Mouse (Mus musculus): ENCODE measurements around the gene Ip6k1. TPM values are rescaled to one million over a fixed set of nuclear protein-coding genes. Genes with fewer than 3 reads are reported as not detected.
A peak's percentile ranks its signal among the peaks of the same experiment; 100 is the strongest.

Ip6k1 gene
- polyA plus RNA-seq, 1 experiment = 14.7 TPM

GRCm38 (mm10) chr9:108035331-108036156 is 33.2 kb downstream of the Ip6k1 start:
- Histone ChIP-seq H3K4me1 (ENCODE audit: control insufficient read depth, insufficient read depth, insufficient read length, low read length) (peaks cover 5% of the 10 kb centered on the region; the same call in 1 of the 2 replicates), H3K4me3 (ENCODE audit: insufficient read depth, low read depth, low read length) (no peak overlapping the region), H3K27ac (replicated peaks; ENCODE audit: low read depth, low read length) (no peak overlapping the region)

- no peak overlapping the region for H3K27ac ChIP-seq (replicated peaks; ENCODE audit: low read depth, low read length)
- no peaks in the 10 kb centered on the region; the same call in 1 of the 2 replicates for H3K4me1 ChIP-seq (ENCODE audit: control insufficient read depth, insufficient read depth, insufficient read length, low read length)
- no peak overlapping the region for H3K4me3 ChIP-seq (ENCODE audit: insufficient read depth, low read depth, low read length)
Measured at GRCm38 (mm10) chr9:108044751-108045492, 42.6 kb downstream of the Ip6k1 start.

DNA sequence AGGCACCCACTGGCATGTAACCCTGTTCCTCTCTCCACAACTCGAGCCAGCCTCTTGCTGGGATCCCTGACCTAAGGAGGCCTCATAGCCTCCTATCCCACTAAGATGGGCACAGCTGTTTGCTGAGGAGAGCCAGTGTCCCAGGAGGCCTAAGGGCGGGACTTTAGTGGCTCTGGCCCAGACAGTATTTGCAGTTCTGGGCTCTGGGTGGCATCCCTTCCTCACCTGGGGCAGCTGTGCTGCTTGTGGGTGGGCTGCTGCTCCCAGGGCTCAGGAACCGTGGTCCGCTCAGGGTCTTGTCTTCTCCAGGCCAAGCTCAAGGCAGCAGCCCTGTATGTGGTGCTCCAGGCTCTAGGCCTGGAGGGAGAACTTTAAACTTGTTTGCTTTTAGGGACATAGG is 44.3 kb downstream of the Ip6k1 start:
- Histone ChIP-seq H3K4me1 (ENCODE audit: control insufficient read depth, insufficient read depth, insufficient read length, low read length) (no peaks in the 10 kb centered on the region; the same call in 1 of the 2 replicates), H3K27ac (replicated peaks; ENCODE audit: low read depth, low read length) (no peak overlapping the region), H3K4me3 (ENCODE audit: insufficient read depth, low read depth, low read length) (no peak overlapping the region)

GRCm38 (mm10) chr9:108047601-108048565 is 45.6 kb downstream of the Ip6k1 start:
- Histone ChIP-seq H3K27ac (replicated peaks; ENCODE audit: low read depth, low read length) (no peak overlapping the region), H3K4me1 (ENCODE audit: control insufficient read depth, insufficient read depth, insufficient read length, low read length) (no peaks in the 10 kb centered on the region; the same call in 1 of the 2 replicates), H3K4me3 (ENCODE audit: insufficient read depth, low read depth, low read length) (peak overlapping the region; percentile 52; the same call in 1 of the 2 replicates)

DNA sequence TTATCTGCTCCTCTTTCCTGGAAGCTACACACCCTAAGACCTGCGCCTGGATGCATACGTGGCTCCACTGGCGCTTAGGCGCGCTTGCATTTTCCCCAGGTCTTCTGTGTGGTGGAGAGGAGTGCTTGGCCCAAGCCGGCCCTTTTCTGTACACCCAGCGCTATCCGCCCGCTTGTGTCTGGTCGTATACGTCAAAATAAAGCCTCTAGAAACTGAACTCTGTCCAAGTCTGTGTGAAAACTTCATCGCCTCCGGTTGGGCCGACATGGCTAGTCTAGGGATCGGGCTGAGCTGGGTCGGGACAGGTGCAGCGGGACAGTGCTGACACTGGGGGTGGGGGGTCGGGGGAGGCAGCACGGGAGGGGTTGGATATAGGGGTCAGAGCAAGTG is 46.3 kb downstream of the Ip6k1 start:
- no peak overlapping the region for H3K27ac ChIP-seq (replicated peaks; ENCODE audit: low read depth, low read length)
- H3K4me3 ChIP-seq (ENCODE audit: insufficient read depth, low read depth, low read length) = peak overlapping the region; percentile 52
- H3K4me1 ChIP-seq (ENCODE audit: control insufficient read depth, insufficient read depth, insufficient read length, low read length) = peaks cover 3% of the 10 kb centered on the region; the same call in 1 of the 2 replicates

DNA sequence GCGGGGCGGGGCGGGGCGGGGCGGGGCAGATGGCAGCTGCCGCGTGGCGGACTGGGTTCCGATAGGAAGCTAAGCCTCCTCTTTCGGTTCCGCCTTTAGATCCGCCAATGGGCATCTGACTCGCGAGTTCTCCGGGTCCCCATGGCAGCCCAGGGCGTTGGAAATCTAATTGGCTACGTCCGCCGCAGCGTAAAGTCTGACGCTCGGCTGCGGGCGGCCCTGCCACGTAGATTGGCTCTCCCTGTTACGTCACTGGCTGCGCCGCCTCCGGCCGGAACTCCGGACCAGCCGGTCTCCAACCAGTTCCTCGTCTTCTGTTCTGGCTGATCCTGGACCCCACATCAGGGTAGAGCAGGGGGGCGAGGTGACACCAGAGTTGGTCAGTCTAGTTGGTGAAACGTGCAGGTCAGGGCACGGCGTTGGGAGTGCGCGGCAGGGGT is 46.7 kb downstream of the Ip6k1 start, which contains the start of gene Gmppb:
Gmppb (plus strand) TSS at position 227 of the 440 bp plus-strand sequence.
- peaks cover 3% of the 10 kb centered on the region; the same call in 1 of the 2 replicates for H3K4me1 ChIP-seq (ENCODE audit: control insufficient read depth, insufficient read depth, insufficient read length, low read length)
- H3K27ac ChIP-seq (replicated peaks; ENCODE audit: low read depth, low read length) = peak within 1 kb of the TSS; percentile 76
- H3K4me3 ChIP-seq (ENCODE audit: insufficient read depth, low read depth, low read length) = peak within 1 kb of the TSS; percentile 90

DNA sequence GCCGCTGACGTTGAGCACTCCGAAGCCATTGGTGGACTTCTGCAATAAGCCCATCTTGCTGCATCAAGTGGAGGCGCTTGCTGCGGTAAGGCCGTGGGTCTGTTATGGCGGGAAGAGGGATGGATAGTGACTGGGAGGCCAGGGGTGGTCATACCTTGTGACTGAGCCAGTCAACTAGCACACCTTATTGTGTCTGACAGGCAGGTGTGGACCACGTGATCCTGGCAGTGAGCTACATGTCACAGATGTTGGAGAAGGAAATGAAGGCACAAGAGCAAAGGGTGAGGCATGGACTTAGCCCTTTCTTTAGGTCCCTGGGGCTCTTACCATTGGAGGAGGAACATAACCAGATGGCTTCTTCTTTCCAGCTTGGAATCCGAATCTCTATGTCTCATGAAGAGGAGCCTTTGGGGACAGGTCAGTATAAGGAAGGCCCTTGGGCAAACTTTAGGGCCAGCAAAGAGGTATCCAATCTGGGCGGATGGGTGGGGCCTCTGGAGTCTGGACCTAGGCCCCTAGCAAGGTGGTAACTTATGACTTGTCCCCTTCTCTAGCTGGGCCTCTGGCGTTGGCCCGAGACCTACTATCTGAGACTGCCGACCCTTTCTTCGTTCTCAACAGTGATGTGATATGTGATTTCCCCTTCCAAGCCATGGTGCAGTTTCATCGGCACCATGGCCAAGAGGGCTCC is 47.4 kb downstream of the Ip6k1 start:
- peak overlapping the region; percentile 76 for H3K27ac ChIP-seq (replicated peaks; ENCODE audit: low read depth, low read length)
- peaks cover 3% of the 10 kb centered on the region; the same call in 1 of the 2 replicates for H3K4me1 ChIP-seq (ENCODE audit: control insufficient read depth, insufficient read depth, insufficient read length, low read length)
- peak overlapping the region; percentile 90 for H3K4me3 ChIP-seq (ENCODE audit: insufficient read depth, low read depth, low read length)

DNA sequence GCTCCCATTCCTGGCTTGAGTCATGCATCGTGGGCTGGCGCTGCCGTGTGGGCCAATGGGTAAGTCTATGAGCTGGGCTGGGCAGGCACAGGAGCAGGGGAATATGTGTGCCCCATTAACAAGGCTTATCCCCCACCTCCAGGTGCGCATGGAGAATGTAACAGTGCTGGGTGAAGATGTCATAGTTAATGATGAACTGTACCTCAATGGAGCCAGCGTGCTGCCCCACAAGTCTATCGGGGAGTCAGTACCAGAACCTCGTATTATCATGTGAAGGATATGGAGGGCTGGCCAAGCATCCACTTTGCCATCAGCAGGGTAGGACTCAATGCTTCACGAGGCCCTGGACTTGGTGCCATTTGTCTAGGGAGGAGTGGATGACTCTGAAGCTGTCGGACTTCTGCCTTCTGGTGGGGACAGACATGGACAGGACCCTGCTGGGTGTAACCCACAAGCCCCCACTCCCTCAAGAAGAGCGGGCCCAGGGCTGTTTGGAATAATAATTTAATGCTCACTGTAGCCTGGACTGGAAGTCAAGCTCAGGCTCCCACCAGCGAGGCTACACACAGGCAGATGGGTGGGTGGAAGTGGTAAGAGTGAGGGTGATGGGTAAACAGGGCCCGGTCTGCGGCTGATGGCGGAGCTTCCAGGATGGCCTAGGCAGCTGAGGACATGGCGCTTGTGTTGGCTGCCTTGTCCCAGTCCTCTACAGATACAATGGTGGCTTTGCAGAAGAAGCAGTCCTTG is 49.1 kb downstream of the Ip6k1 start:
- H3K27ac ChIP-seq (replicated peaks; ENCODE audit: low read depth, low read length) = no peak overlapping the region
- H3K4me1 ChIP-seq (ENCODE audit: control insufficient read depth, insufficient read depth, insufficient read length, low read length) = peaks cover 3% of the 10 kb centered on the region; the same call in 1 of the 2 replicates
- no peak overlapping the region for H3K4me3 ChIP-seq (ENCODE audit: insufficient read depth, low read depth, low read length)

DNA sequence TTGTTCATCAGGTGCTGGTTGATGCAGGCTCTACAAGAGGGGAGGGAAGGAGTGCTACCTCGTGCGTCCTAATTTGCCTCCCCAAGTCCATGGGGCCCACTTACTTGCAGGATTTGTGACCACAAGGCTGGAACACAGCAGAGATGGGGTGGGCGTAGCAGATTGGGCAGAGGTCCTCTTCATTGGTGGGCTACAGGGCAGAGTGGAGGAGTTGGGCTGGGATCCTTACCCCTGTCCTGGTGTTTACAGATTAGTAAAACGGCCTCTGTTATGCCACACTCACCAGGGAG is 49.6 kb downstream of the Ip6k1 start:
- Histone ChIP-seq H3K27ac (replicated peaks; ENCODE audit: low read depth, low read length) (no peak overlapping the region), H3K4me3 (ENCODE audit: insufficient read depth, low read depth, low read length) (no peak overlapping the region), H3K4me1 (ENCODE audit: control insufficient read depth, insufficient read depth, insufficient read length, low read length) (peaks cover 7% of the 10 kb centered on the region)

DNA sequence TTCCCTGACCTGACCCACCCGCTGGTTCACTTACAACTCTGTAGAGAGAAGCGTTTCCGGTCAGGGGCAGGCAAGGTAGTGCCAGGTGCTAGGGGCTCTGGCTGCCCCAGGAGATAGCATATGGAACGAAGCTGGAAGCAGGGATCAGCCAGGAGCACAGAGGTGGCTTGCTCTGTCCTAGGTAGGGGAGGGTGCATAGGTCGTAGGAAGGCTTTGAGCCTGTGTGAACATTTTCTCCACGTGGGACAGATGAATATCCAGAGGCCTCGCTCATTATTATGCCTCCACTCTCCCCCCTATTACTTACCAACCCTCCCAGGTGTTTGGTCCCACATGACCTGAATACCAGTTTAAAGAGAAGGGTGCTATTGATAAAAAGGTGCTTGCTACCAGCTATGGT is 50.1 kb downstream of the Ip6k1 start:
- H3K4me1 ChIP-seq (ENCODE audit: control insufficient read depth, insufficient read depth, insufficient read length, low read length) = peaks cover 9% of the 10 kb centered on the region
- H3K27ac ChIP-seq (replicated peaks; ENCODE audit: low read depth, low read length) = no peak overlapping the region
- no peak overlapping the region for H3K4me3 ChIP-seq (ENCODE audit: insufficient read depth, low read depth, low read length)

- H3K4me3 ChIP-seq (ENCODE audit: insufficient read depth, low read depth, low read length) = peak within 1 kb of the TSS; percentile 29; the same call in 1 of the 2 replicates
- H3K4me1 ChIP-seq (ENCODE audit: control insufficient read depth, insufficient read depth, insufficient read length, low read length) = peaks cover 13% of the 10 kb centered on the region
- H3K27ac ChIP-seq (replicated peaks; ENCODE audit: low read depth, low read length) = no peak within 1 kb of the TSS
Measured at GRCm38 (mm10) chr9:108052885-108053664, 50.8 kb downstream of the Ip6k1 start, which contains the start of gene Amigo3. Amigo3 (plus strand) TSS chr9:108053159.

GRCm38 (mm10) chr9:108053665-108054225 is 51.4 kb downstream of the Ip6k1 start:
- Histone ChIP-seq H3K27ac (replicated peaks; ENCODE audit: low read depth, low read length) (no peak overlapping the region), H3K4me1 (ENCODE audit: control insufficient read depth, insufficient read depth, insufficient read length, low read length) (peaks cover 13% of the 10 kb centered on the region), H3K4me3 (ENCODE audit: insufficient read depth, low read depth, low read length) (no peak overlapping the region)
